In genomic region chr1:159147788-159148497, GRCm38 (mm10) we compare ENCODE assay signal across 26 mouse cellular contexts.
DNase-seq lines count a peak whose midpoint lies in the region; ATAC-seq lines count a peak whose summit lies in the region.
"Had no signal": no experiment of that assay in that cellular context is flagged by ENCODE, and none has a peak within 500 bp of the region (broad histone marks: within the 10 kb centered on the region; RNA-seq: fewer than 3 reads in every experiment).

No protein-coding gene starts in this region.

- H3K4me1 ChIP-seq in hindbrain, embryonic 11.5 days (replicated peaks; ENCODE audit: control insufficient read depth, insufficient read depth, low read length) = no peaks in the 10 kb centered on the region
- H3K4me1 ChIP-seq in hindbrain, embryonic 10.5 days (replicated peaks) = no peaks in the 10 kb centered on the region
- H3K4me1 ChIP-seq in forebrain, embryonic 15.5 days = peaks cover 16% of the 10 kb centered on the region
- H3K4me1 ChIP-seq in hindbrain, embryonic 15.5 days (replicated peaks) = peaks cover 16% of the 10 kb centered on the region; the same call in 1 of the 2 replicates
- no peaks in the 10 kb centered on the region; the same call in 1 of the 2 replicates for H3K4me1 ChIP-seq in neural tube, embryonic 13.5 days (replicated peaks)
- H3K4me1 ChIP-seq in intestine, embryonic 15.5 days (replicated peaks) = no peaks in the 10 kb centered on the region
- H3K4me1 ChIP-seq: heart, embryonic 15.5 days; limb, embryonic 10.5 days; liver, embryonic 15.5 days; lung, embryonic 15.5 days had no signal

- no peak overlapping the region for H3K4me3 ChIP-seq in hindbrain, embryonic 11.5 days (ENCODE audit: low read depth, low read length)
- no peak overlapping the region for H3K4me3 ChIP-seq in hindbrain, embryonic 10.5 days
- H3K4me3 ChIP-seq in forebrain, embryonic 15.5 days = no peak overlapping the region
- H3K4me3 ChIP-seq in hindbrain, embryonic 15.5 days = no peak overlapping the region
- H3K4me3 ChIP-seq in neural tube, embryonic 13.5 days = no peak overlapping the region
- H3K4me3 ChIP-seq in intestine, embryonic 15.5 days (replicated peaks) = no peak overlapping the region
- H3K4me3 ChIP-seq: heart, embryonic 15.5 days; layer of hippocampus, adult 2 months; limb, embryonic 10.5 days; liver, embryonic 15.5 days; lung, embryonic 15.5 days; megakaryocyte, embryonic 14.5 days had no signal

- no peak overlapping the region for H3K9ac ChIP-seq in hindbrain, embryonic 11.5 days (ENCODE audit: low read depth, low read length)
- no peak overlapping the region for H3K9ac ChIP-seq in forebrain, embryonic 15.5 days (replicated peaks)
- no peak overlapping the region for H3K9ac ChIP-seq in hindbrain, embryonic 15.5 days
- H3K9ac ChIP-seq in neural tube, embryonic 13.5 days = no peak overlapping the region
- H3K9ac ChIP-seq in intestine, embryonic 15.5 days = no peak overlapping the region
- H3K9ac ChIP-seq: heart, embryonic 15.5 days; liver, embryonic 15.5 days; lung, embryonic 15.5 days had no signal

- ATAC-seq in hindbrain, embryonic 11.5 days (ENCODE audit: low FRiP score) = 0 out of 2 replicates have a peak, but pooled peaks have one; percentile 40
- peak; percentile 51; the same call in 1 of the 2 replicates for ATAC-seq in forebrain, embryonic 15.5 days (replicated peaks)
- ATAC-seq in hindbrain, embryonic 15.5 days (ENCODE audit: low FRiP score, low read depth) = peak; percentile 68; the same call in 1 of the 2 replicates
- peak; percentile 83 for ATAC-seq in neural tube, embryonic 13.5 days (ENCODE audit: low read depth)
- ATAC-seq in intestine, embryonic 15.5 days = no peak
- ATAC-seq: CD4-positive, CD25-positive, alpha-beta regulatory T cell, adult 4 months; intestine, postnatal 0 days had no signal

- H3K27me3 ChIP-seq in hindbrain, embryonic 11.5 days (ENCODE audit: control insufficient read depth, insufficient read depth, low read length) = no peaks in the 10 kb centered on the region
- no peaks in the 10 kb centered on the region for H3K27me3 ChIP-seq in hindbrain, embryonic 10.5 days (ENCODE audit: insufficient read depth, poor library complexity, severe bottlenecking)
- H3K27me3 ChIP-seq in forebrain, embryonic 15.5 days = no peaks in the 10 kb centered on the region
- no peaks in the 10 kb centered on the region for H3K27me3 ChIP-seq in hindbrain, embryonic 15.5 days
- no peaks in the 10 kb centered on the region for H3K27me3 ChIP-seq in neural tube, embryonic 13.5 days
- H3K27me3 ChIP-seq in intestine, embryonic 15.5 days (replicated peaks) = no peaks in the 10 kb centered on the region
- H3K27me3 ChIP-seq: heart, embryonic 15.5 days; liver, embryonic 15.5 days; lung, embryonic 15.5 days; megakaryocyte, embryonic 14.5 days had no signal

- no peak overlapping the region for H3K4me2 ChIP-seq in hindbrain, embryonic 11.5 days (replicated peaks; ENCODE audit: low read depth, low read length)
- 0 out of 2 replicates have a peak overlapping the region, but pooled peaks have one; percentile 25 for H3K4me2 ChIP-seq in forebrain, embryonic 15.5 days (replicated peaks)
- H3K4me2 ChIP-seq in hindbrain, embryonic 15.5 days = peak overlapping the region; percentile 35
- 0 out of 2 replicates have a peak overlapping the region, but pooled peaks have one; percentile 3 for H3K4me2 ChIP-seq in neural tube, embryonic 13.5 days
- H3K4me2 ChIP-seq in intestine, embryonic 15.5 days (replicated peaks) = no peak overlapping the region
- H3K4me2 ChIP-seq: heart, embryonic 15.5 days; liver, embryonic 15.5 days; lung, embryonic 15.5 days had no signal

- no peak for DNase-seq in hindbrain, embryonic 11.5 days (ENCODE audit: low spot score)
- no peak for DNase-seq in hindbrain, embryonic 10.5 days (ENCODE audit: low spot score)
- DNase-seq in frontal cortex, postnatal 36 days (ENCODE audit: low spot score in 2 of 2) = no peak
- no peak for DNase-seq in adrenal gland, adult 8-10 months
- DNase-seq: cerebellum, adult 11-12 months; cerebellum, postnatal 14 days; gastrocnemius, postnatal 36 days; heart, postnatal 4 days; kidney, postnatal 25 days; liver; lung, postnatal 36 days; right cerebral cortex, postnatal 25 days; spleen, adult 18-20 months; thymus, postnatal 25 days had no signal

- H3K9me3 ChIP-seq in hindbrain, embryonic 11.5 days (ENCODE audit: control insufficient read depth, low read length) = no peaks in the 10 kb centered on the region
- H3K9me3 ChIP-seq in hindbrain, embryonic 10.5 days = no peaks in the 10 kb centered on the region
- no peaks in the 10 kb centered on the region for H3K9me3 ChIP-seq in forebrain, embryonic 15.5 days
- no peaks in the 10 kb centered on the region for H3K9me3 ChIP-seq in hindbrain, embryonic 15.5 days
- no peaks in the 10 kb centered on the region for H3K9me3 ChIP-seq in neural tube, embryonic 13.5 days
- H3K9me3 ChIP-seq in intestine, embryonic 15.5 days = no peaks in the 10 kb centered on the region
- H3K9me3 ChIP-seq: heart, embryonic 15.5 days; limb, embryonic 10.5 days; liver, embryonic 15.5 days; lung, embryonic 15.5 days; megakaryocyte, embryonic 14.5 days had no signal

- no peak overlapping the region for H3K27ac ChIP-seq in hindbrain, embryonic 11.5 days (ENCODE audit: low read depth, low read length)
- no peak overlapping the region for H3K27ac ChIP-seq in hindbrain, embryonic 10.5 days
- peak overlapping the region; percentile 37 for H3K27ac ChIP-seq in forebrain, embryonic 15.5 days (replicated peaks)
- H3K27ac ChIP-seq in hindbrain, embryonic 15.5 days (replicated peaks) = no peak overlapping the region
- 0 out of 2 replicates have a peak overlapping the region, but pooled peaks have one; percentile 6 for H3K27ac ChIP-seq in neural tube, embryonic 13.5 days (replicated peaks)
- no peak overlapping the region for H3K27ac ChIP-seq in intestine, embryonic 15.5 days
- H3K27ac ChIP-seq: heart, embryonic 15.5 days; layer of hippocampus, adult 2 months; limb, embryonic 10.5 days; liver, embryonic 15.5 days; lung, embryonic 15.5 days had no signal

- 87% methylated on average over 8 of the region's 8 CpGs for WGBS in hindbrain, embryonic 11.5 days
- WGBS in hindbrain, embryonic 10.5 days = 87% methylated on average over 8 of the region's 8 CpGs
- 71% methylated on average over 8 of the region's 8 CpGs for WGBS in forebrain, embryonic 15.5 days
- 62% methylated on average over 8 of the region's 8 CpGs for WGBS in hindbrain, embryonic 15.5 days
- WGBS in neural tube, embryonic 13.5 days = 65% methylated on average over 8 of the region's 8 CpGs
- WGBS in intestine, embryonic 15.5 days = 92% methylated on average over 8 of the region's 8 CpGs

- H3K36me3 ChIP-seq in hindbrain, embryonic 11.5 days (ENCODE audit: control insufficient read depth, insufficient read depth, low read length) = no peaks in the 10 kb centered on the region
- no peaks in the 10 kb centered on the region for H3K36me3 ChIP-seq in hindbrain, embryonic 10.5 days
- no peaks in the 10 kb centered on the region for H3K36me3 ChIP-seq in forebrain, embryonic 15.5 days
- no peaks in the 10 kb centered on the region for H3K36me3 ChIP-seq in hindbrain, embryonic 15.5 days
- H3K36me3 ChIP-seq in neural tube, embryonic 13.5 days = no peaks in the 10 kb centered on the region
- H3K36me3 ChIP-seq in intestine, embryonic 15.5 days = no peaks in the 10 kb centered on the region
- H3K36me3 ChIP-seq: heart, embryonic 15.5 days; limb, embryonic 10.5 days; liver, embryonic 15.5 days; lung, embryonic 15.5 days had no signal

Comparison
In these comparisons a context has a peak if more than half of its experiments do, and no peak if none do; other contexts are left out.
1. H3K4me2 ChIP-seq: peak in forebrain, embryonic 15.5 days (single experiment), hindbrain, embryonic 15.5 days (single experiment) and neural tube, embryonic 13.5 days (single experiment); none in hindbrain, embryonic 11.5 days (single experiment) and intestine, embryonic 15.5 days (single experiment).
2. H3K27ac ChIP-seq: peak in forebrain, embryonic 15.5 days (single experiment) and neural tube, embryonic 13.5 days (single experiment); none in hindbrain, embryonic 11.5 days (single experiment), hindbrain, embryonic 10.5 days (single experiment), hindbrain, embryonic 15.5 days (single experiment) and intestine, embryonic 15.5 days (single experiment).